Mouse (Mus musculus) adrenal gland, adult 18-20 months (tissue): Measurements from ENCODE around the gene Tecpr1. TPM values are rescaled to one million over a fixed set of nuclear protein-coding genes. Genes with fewer than 3 reads are reported as not detected.
A peak's percentile ranks its signal among the peaks of the same experiment; 100 is the strongest.

Experiments
- DNase-seq, 2 experiments: peaks; one replicate each; pipeline ENCODE4 v3.0.0; 2021 to 2022; ENCODE audit warnings: low spot score in 2 of 2
- total RNA-seq, 2 experiments: library from RNA; stranded (reverse); gene quantifications; 1 replicate in 1 of 2; 2 replicates in 1 of 2; pipeline ENCODE4 v1.2.3; 2021

Tecpr1 gene
- total RNA-seq, 2 experiments from 2014 or later = 110 to 112 TPM

DNA sequence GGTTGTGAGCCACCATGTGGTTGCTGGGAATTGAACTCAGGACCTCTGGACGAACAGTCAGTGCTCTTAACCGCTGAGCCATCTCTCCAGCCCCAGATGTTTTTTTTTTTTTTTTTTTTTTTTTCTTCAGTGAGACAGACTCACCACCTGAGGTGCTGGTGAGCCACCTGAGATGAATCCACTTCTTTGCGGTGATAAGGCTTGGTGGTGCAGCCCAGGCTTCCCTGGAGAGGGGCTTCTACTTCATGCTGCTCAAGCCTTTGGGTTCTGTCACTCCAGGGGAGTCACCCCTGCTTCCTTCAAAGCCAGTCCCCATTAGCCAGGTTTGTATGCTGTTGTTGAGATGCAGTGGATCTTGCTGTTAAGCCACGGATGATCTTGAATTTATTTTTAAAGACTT lies 29.8 kb upstream of the Tecpr1 start:
- DNase-seq = no peak

DNA sequence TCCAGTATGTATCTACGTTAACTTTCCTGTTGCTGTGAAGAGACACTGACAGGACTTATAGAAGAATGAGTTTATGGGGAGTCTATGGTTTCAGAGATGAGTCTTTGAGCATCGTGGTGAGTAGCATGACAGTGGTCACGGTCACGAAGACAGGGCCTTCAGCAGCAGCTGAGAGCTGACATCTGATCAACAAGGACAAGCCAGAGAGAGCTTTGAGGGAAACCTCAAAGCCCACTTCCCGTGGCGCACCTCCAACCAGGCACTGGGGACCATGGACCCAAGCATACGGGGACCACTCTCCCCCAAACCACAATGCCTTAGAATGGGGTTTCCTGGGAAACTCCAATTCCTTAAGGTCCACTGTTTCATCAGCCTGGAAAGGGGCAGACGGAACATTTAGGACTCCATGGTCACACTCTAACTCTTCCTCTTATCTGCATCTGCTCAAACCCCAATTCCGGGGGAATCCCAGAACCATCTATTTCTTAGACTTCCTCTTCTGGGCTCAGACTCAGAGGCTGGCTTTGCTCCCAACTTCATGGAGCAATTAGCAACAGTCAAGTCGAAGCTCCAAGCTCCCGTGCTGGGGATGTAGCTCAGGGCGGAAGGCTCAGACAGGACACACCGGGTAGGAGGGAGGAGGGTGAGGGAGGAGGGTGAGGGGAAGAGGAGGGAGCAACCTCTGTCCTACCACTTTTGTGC lies 28.6 kb upstream of the Tecpr1 start:
- no peak for DNase-seq

- no peak for DNase-seq
Measured at GRCm38 (mm10) chr5:144249871-144250270, 26.5 kb upstream of the Tecpr1 start.

DNA sequence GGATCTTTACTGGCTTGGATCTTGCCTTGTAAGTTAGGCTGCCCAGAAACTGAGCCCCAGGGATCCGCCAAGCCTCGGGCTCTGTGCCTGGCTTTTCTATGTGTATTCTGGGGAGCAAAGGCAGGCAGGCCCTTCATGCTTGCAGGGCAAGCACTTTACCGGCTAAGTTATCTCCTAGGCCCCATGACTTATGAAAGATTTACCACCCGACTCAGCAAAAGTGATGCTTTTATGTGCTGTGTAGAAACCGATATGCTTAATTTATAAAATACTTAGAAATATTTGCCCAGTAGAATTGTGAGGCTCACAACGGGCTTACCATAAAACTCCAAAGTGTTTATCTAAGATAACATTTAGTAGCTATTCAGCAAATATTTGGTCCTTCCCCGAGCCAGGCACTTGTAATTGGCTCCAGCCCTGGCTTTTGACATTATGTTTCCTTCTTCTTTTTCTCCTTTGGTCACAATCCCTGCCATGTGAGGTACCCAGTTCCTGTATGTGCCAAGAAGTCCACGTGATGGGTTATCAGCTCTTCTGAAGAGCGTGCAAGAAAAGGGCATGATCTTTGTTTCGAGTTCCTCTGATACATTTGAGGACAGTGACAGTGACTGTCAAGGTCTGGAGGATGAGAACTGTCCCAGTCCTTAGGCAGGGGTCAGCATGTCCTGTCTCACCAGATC lies 24.6 kb upstream of the Tecpr1 start:
- no peak for DNase-seq

DNA sequence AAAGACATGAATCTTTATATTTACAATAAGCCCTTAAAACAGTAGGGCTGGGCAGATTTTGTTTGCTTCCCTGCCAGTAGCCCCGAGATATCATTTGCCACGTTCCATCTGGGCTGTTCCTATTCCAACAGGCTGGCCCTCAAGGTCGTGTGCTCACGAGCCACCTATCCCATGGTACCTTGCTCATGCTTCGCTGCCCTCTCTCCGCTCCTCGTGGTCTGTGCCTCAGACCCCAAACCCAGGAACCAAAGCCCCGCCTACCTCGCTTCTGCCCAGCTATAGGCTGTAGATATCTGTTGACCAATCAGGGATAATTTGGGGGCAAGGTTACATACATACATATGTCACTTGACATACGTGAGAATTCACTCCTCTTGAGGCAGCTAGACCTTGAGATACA lies 23.9 kb upstream of the Tecpr1 start:
- DNase-seq = no peak

DNA sequence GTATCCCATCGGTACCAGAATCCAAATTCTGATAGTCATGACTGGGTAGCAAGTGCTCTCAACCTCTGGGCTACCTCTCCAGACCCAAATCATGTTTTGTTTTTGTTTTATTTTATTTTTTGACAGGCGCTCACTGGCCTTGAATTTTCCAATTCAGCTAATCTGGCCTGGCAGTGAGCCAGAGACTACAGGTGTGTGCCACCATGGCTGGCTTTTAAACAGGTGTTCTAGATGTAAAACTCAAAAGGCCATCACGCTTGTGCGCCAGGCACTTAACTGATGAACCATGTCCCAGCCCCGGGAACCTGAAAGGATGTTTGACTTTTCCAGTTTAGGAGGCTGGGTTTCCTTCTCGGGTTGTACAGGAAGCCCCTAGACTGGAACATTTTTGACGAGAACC lies 23.3 kb upstream of the Tecpr1 start:
- no peak for DNase-seq

DNA sequence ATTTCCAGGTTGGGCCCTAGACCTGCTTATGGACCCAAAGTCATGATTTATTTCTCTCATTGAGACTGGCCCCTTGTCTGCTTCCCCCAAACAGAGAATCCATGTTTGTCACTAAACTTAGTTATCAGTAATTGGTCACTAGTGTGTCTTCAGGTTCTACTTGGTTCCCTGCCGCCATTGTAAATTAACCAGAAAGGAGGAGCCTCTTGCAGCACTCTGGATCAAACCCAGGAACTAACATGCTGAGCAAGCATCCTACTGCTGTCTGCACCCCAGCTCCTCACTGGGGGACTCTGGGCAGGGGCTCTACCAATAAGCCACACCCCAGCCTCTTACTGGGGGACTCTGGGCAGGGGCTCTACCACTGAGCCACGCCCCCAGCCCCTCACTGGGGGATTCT lies 22.2 kb upstream of the Tecpr1 start:
- DNase-seq = no peak

DNA sequence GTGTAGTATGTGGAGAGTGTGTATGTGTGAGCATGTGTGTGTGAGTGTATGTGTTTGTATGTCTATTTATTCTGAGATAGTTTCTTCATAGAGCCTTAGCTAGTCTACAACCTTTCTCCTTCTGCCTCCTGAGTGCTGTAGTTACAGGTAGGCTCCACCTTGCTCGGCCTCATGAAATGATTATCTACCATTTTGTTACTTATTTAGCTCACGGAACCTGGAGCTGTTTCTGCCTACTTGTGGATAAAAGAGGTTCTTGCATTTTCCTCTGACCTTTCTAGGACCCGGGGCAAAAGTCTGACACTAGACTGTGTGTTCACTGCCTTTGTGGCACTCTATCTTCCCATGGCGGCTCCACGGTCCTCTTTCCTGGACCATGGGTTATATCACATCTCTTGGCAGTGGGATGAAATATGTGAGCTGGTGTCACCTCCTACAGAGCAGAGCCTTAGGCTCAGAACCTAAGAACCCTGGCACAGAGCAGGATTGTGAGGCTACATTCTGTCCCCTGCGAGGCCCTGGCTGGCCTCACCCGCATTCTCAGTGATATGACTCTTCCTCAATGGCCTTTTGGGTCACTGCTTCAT lies 20.6 kb upstream of the Tecpr1 start, which contains the start of gene Bri3:
TSS of gene Bri3 (plus strand) at position 537 of the 587 bp plus-strand sequence.
- no peak for DNase-seq

DNA sequence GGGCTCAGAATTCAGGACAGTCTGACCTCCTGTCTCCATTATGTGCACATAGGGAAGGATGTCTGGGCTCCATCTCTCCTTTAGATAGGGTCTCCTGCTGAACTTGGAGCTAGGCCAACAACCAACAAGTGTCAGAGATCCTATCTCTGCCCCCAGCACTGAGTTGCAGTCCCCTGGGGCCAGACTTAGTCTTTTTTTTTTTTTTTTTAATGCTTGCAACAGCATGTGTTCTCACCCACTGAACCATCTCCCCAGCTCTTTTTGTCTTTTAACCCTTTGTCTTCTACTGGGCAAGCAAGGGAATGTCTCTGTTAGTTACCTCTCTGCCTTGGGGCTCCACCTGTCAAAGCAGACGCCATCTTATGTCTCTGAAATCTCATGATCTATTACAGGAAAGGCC lies 15.6 kb upstream of the Tecpr1 start:
- DNase-seq = no peak

DNA sequence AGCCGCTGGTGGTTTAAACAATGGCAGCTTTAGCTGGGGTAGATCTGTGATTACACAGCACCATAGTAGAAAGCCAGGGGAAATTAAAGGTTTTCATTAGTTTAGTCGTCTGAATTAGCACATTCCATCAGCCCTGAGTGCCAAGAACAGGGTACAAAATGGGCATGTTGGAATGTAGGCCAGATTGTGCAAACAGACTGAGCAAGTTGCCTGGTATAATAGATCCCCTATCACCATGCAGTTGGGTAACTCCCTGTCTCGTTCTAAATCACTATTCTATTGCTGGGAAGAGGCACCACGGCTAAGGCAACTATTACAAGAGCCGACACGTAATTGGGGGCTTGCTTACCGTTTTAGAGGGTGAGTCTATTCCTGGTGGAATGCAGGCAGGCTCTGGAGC lies 11.3 kb upstream of the Tecpr1 start:
- DNase-seq = no peak

- no peak for DNase-seq
Measured at GRCm38 (mm10) chr5:144234222-144234621, 10.8 kb upstream of the Tecpr1 start.

DNA sequence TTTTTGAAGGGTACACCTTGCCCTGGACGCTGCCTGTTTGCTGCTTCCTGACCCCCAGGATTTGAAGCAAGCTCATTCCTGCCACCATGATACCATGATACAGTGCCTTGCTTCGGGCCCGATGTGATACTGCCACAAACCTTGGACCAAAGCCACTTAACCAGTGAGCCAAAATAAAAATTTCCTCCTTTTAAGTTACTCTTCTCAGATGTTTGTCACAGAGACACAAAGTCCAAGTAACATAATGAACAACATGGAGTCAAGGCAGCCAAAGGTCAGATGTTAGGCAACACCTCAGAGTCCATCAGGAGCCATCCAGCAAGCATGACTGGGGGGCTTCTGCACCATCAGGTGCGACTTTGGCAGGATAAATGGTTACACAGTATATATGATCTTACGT lies 9.1 kb upstream of the Tecpr1 start:
- DNase-seq = no peak

GRCm38 (mm10) chr5:144231410-144231809 lies 8.0 kb upstream of the Tecpr1 start:
- DNase-seq = no peak

DNA sequence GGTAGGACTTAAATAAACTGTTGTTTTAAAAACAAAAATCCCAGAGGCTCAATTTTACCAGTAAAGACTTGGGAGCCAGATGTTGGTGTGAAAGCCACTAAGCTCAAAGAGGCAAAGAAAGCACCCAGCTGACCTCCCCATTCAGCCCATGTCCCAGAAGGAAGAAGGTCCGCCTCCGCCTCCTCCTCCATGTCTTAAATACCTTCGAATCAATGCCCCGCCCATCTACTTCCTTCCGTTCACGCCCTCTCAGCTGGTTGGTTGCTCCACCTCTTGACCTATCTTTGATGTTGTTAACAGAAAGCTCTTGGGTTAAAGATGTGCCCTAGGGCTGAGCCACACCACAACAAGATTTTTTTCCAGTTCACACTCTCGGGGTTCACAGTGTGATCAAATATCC lies 6.8 kb upstream of the Tecpr1 start:
- DNase-seq = no peak

- DNase-seq = no peak
Measured at GRCm38 (mm10) chr5:144226220-144226619, 2.8 kb upstream of the Tecpr1 start.

GRCm38 (mm10) chr5:144223899-144224816 lies 743 bp upstream of the Tecpr1 start:
- DNase-seq = no peak

DNA sequence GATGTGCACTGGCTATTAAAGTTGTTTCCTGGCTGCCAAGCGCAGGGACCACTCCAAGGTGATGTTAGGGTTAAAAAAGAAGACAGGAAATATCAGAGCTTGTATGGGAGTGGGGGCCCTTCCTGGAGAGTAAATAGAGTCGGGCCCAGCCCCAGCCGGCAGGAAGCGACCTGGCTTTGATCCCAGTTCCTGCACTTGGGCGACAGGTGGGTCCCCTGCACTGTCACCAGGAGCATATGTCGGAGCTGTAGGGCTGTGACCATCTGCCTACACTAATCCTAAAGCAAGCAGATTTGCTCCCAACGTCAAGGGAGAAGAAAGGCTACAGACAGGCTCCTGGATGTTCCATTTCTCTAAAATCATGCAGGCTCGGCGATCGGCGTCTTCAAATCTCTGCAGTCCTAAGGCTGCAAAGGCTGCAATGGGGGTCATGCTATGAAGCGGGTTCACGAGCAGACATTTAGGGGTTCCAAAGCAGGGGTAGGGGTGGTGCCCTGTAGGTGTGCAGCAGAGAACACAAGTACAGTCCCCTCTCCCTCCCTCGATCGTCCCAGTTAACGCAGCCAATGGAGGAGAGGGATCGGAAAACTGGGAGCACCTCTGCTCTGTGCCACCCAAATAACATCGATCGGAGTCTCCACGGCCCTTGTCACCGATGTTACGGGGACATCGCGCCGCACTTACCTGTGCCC lies 458 bp downstream of the Tecpr1 start:
- peak; percentile 35 to 41 for DNase-seq

- no peak for DNase-seq
Measured at GRCm38 (mm10) chr5:144221305-144221704, 2.1 kb downstream of the Tecpr1 start.

DNA sequence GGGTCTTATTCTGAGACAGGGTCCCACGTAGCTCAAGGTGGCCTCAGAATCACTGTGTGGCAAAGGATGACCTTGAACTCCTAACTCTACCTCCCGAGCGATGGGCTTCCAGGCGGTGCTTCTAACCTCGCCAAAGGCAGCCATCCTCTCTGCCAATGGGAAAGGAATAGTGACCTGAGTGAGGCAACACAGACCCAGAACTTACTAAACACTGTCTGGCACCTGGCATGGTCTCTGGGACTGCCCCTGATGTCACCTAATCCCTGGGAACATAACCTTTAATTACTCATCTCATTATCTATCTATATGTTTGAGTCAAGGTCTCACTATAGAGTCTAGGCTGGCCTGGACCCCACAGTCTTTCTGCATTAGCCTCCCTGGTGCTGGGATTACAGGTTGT lies 3.5 kb downstream of the Tecpr1 start:
- no peak for DNase-seq

GRCm38 (mm10) chr5:144219306-144219705 lies 4.1 kb downstream of the Tecpr1 start:
- no peak for DNase-seq

DNA sequence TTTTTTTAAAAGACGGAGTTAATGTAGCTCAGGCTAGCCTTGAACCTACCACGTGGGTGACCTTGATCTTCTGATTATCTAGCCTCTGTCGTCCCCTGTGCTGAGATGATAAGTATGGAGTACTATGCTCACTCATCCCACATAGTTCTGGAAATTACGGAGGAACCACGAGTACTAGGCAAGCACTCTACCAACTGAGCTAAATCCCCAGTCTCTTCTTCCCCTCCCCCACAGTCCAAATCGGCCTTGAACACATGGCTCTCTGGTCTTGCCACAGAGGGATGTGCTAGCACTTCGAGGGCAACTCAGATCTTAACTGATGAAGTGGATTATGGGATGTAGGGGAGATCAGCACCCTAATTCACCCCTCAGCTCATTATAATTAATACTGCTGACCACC lies 5.4 kb downstream of the Tecpr1 start:
- DNase-seq = no peak
